Mouse (Mus musculus) spleen, postnatal 0 days (tissue): ENCODE data around the gene Gm28845. TPM values are rescaled to one million over a fixed set of nuclear protein-coding genes. Genes with fewer than 3 reads are reported as not detected.

ENCODE experiments used
- polyA plus RNA-seq: library from polyadenylated mRNA; unstranded; fragments of >200 nt; fragmentation: Nextera tagmentation; extraction: Ambion mirVana; gene quantifications from 2 replicates; pipeline ENCODE4 v1.2.1, GENCODE M21; 2015

Gm28845 gene
- polyA plus RNA-seq: 0.17 TPM in 1 of 2 replicates, not detected in the other

DNA sequence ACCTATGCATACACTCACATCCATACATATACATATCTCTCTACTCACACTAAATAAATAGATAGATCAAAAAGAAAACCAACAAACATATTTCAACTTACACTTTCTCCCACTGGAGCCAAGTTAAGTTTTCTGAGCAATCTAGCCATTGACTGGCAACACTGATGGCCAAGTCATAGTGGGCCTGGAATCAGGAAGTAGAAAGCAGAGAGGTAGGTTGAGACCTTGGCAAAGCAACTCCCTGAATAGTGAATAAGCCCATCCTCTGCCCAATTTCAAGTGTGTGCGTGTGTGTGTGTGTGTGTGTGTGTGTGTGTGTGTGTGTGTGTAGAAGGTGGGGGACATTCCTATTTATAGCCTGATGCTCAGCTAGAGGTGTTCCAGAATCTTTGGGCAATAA is at the start of gene Gm28845:
Gene Gm28845, minus strand, starts transcription at position 121 of the 400 bp plus-strand sequence.

DNA sequence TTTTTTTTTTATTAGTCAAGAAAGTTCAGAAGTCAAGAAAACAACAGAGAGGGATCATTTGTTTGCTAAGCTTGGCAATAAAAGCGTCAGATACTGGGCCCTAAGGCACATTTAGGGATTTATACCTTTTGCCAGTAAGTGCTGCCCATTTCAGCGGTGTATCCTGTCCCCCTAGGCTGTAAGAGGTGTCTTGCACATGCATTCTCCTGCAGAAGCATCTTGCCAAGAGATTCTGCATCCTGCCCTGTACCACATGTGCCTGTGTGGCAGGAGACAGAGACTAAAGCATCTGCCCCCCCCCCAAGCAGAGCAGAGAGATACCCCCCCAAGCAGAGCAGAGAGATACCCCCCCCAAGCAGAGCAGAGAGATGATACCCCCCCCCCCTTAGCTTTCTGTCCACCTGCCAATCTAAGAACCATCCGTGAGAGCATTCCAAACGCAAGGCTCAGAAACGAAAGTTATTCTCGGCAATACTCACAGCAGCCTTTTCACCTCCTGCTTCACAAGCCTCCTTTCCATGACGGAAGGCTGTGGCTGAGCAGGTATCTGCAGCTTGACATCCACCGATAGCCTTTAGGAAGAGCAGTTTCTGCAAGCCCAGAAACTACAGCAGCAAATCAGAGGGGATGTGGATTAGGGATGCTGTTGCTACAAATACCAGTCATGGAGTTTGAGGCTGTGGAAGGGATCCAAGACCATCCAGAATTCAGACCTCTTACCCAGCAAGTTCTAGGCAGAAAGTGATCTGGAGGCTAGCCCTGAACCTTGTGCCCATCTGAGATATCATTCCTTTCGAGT is 3.4 kb upstream of the Gm28845 start, which contains the start of gene D630023F18Rik:
Gene D630023F18Rik, minus strand, starts transcription at position 641 of the 799 bp plus-strand sequence.

DNA sequence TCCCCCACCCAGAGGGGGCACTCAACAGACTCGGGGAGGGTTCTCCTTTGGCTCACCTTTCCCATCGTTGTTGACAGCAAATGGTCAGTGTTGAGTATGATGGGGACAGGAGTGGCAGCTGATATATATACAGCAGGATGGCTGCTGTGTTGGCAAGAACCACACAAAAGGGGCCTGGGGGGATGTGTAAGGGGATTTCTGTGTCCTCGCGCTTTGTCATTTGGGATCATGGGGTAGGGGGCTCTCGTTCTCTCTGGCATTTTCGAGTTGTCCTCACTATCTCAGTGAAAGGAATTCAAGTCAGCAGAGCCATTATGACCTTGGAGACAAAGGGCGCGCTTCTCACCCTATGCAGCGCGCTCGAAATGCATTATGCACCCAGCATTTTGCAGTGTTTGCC is 16.1 kb downstream of the Gm28845 start, which contains the start of gene Cryga:
Gene Cryga, minus strand, starts transcription at position 101 of the 400 bp plus-strand sequence.

DNA sequence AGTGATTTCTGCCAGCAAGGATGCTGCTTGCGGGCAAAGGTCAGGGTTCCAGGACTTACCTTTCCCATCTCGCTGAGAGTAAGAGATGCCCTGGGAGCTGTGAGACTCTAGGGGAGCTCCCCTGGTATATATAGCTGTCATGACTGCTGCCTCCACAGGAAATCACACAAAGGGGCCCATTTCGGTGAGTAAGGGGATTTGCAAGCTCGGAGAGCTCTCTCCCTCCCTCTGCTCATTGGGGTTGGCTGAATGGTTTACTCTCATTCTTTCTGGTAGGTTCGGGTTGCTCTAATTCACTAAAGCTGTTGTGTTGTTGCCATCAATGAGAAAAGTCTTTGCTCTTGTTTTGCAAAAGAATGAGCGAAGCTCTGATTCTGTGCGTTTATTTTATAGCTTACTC is 37.2 kb downstream of the Gm28845 start, which contains the start of gene Crygb:
Gene Crygb, minus strand, starts transcription at position 101 of the 400 bp plus-strand sequence.

GRCm38 (mm10) chr1:65073589-65073988 is 45.8 kb downstream of the Gm28845 start, which contains the start of gene Crygc:
Gene Crygc (minus strand): TSS chr1:65073689.

DNA sequence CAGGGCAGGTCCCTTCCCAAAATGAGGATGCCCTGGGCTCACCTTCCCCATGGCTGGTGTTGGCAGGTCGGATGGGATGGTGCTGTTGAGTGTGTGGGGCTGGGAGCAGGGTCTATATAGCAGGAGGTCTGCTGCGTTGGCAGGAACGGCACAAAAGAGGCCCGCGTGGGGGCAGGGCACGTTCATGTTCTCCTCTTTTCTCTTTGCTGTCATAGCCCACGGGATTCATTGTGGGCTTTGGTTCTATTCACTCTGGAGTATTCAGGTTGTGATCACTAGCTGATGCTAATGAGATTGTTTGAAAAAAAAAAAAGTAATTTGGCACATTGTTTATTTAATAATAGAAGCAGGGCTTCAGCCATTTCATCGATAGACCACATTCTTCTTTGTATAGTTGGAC is 56.0 kb downstream of the Gm28845 start, which contains the start of gene Crygd:
Gene Crygd, minus strand, starts transcription at position 101 of the 400 bp plus-strand sequence.

GRCm38 (mm10) chr1:65050952-65051351 is 68.4 kb downstream of the Gm28845 start, which contains the start of gene Cryge:
Gene Cryge (minus strand): TSS chr1:65051149.

Other genes starting within 250 kb of the Gm28845 start
- gene Plekhm3, start 162.7 kb downstream of the Gm28845 start, polyA plus RNA-seq: 5.8 and 6.0 TPM in 2 replicates
- not detected in 2 replicates for gene Akr1cl, start 86.8 kb downstream of the Gm28845 start, polyA plus RNA-seq
- gene Cryge, start 68.4 kb downstream of the Gm28845 start, polyA plus RNA-seq: not detected in 2 replicates
- not detected in 2 replicates for gene Crygd, start 56.1 kb downstream of the Gm28845 start, polyA plus RNA-seq
- not detected in 2 replicates for gene Crygc, start 45.9 kb downstream of the Gm28845 start, polyA plus RNA-seq
- not detected in 2 replicates for gene Crygb, start 37.3 kb downstream of the Gm28845 start, polyA plus RNA-seq
- gene Cryga, start 16.2 kb downstream of the Gm28845 start, polyA plus RNA-seq: not detected in 2 replicates
- 0.23 and 0.31 TPM in 2 replicates for gene D630023F18Rik, start 3.7 kb upstream of the Gm28845 start, polyA plus RNA-seq
- 29.1 and 38.1 TPM in 2 replicates for gene Idh1, start 66.9 kb upstream of the Gm28845 start, polyA plus RNA-seq
- 6.3 and 6.9 TPM in 2 replicates for gene Pikfyve, start 67.1 kb upstream of the Gm28845 start, polyA plus RNA-seq
- not detected in 2 replicates for gene Pth2r, start 162.5 kb upstream of the Gm28845 start, polyA plus RNA-seq